Mouse (Mus musculus): Measurements from ENCODE around the gene Olfr70. TPM values are rescaled to one million over a fixed set of nuclear protein-coding genes. Genes with fewer than 3 reads are reported as not detected.

Gene Olfr70
- polyA plus RNA-seq (2014; fragmentation: Nextera tagmentation; extraction: Ambion mirVana) = not detected in 2 replicates

- Histone ChIP-seq H3K27me3 (ENCODE audit: control insufficient read depth, insufficient read depth, low read length) (no peaks in the 10 kb centered on the region), H3K9me3 (ENCODE audit: control insufficient read depth, low read length) (no peaks in the 10 kb centered on the region), H3K36me3 (ENCODE audit: control insufficient read depth, insufficient read depth, low read length) (no peaks in the 10 kb centered on the region), H3K27ac (ENCODE audit: low read depth, low read length) (no peak within 1 kb of the TSS), H3K9ac (ENCODE audit: low read depth, low read length) (no peak within 1 kb of the TSS), H3K4me2 (replicated peaks; ENCODE audit: low read depth, low read length) (no peak within 1 kb of the TSS), H3K4me3 (ENCODE audit: low read depth, low read length) (no peak within 1 kb of the TSS), H3K4me1 (replicated peaks; ENCODE audit: control insufficient read depth, insufficient read depth, low read length) (no peaks in the 10 kb centered on the region)
- 83% methylated on average over 6 of the region's 6 CpGs for WGBS
- DNase-seq (ENCODE audit: low spot score) = no peak
- ATAC-seq (ENCODE audit: low FRiP score) = no peak
Measured at GRCm38 (mm10) chr4:43700707-43701106, at the start of gene Olfr70. Gene Olfr70, minus strand, starts transcription at chr4:43700807.

GRCm38 (mm10) chr4:43745187-43745586 lies 44.6 kb upstream of the Olfr70 start:
- Histone ChIP-seq H3K9me3 (ENCODE audit: control insufficient read depth, low read length) (no peaks in the 10 kb centered on the region), H3K4me3 (ENCODE audit: low read depth, low read length) (no peak overlapping the region), H3K4me2 (replicated peaks; ENCODE audit: low read depth, low read length) (no peak overlapping the region), H3K27me3 (ENCODE audit: control insufficient read depth, insufficient read depth, low read length) (no peaks in the 10 kb centered on the region), H3K36me3 (ENCODE audit: control insufficient read depth, insufficient read depth, low read length) (no peaks in the 10 kb centered on the region), H3K4me1 (replicated peaks; ENCODE audit: control insufficient read depth, insufficient read depth, low read length) (no peaks in the 10 kb centered on the region), H3K9ac (ENCODE audit: low read depth, low read length) (no peak overlapping the region), H3K27ac (ENCODE audit: low read depth, low read length) (no peak overlapping the region)
- DNase-seq (ENCODE audit: low spot score) (peak; percentile 61), ATAC-seq (ENCODE audit: low FRiP score) (no peak)
- WGBS = 23% methylated on average over 6 of the region's 6 CpGs

DNA sequence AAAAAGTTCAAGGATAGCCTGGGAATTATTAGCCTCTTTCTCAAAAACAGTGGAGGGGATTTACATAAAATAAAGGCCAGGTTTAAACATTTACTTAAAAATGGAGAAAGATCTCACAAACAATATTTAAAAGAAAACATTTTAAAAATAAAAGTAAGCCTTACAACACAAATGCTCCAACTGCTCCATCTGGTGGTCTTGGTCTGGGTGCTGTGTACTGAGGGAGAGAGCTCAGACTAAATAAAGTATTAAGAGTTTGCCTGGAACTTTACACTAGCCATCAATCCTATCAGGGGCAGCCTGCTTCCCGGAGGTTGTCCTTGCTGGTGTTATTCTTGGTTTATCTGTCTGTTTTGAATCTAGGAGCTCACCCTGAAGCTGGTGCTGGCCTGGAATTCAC lies 42.5 kb upstream of the Olfr70 start:
- WGBS = 63% methylated on average over 1 of the region's 1 CpGs
- ATAC-seq (ENCODE audit: low FRiP score) (no peak), DNase-seq (ENCODE audit: low spot score) (no peak)
- Histone ChIP-seq H3K4me1 (replicated peaks; ENCODE audit: control insufficient read depth, insufficient read depth, low read length) (no peaks in the 10 kb centered on the region), H3K9ac (ENCODE audit: low read depth, low read length) (no peak overlapping the region), H3K27me3 (ENCODE audit: control insufficient read depth, insufficient read depth, low read length) (no peaks in the 10 kb centered on the region), H3K27ac (ENCODE audit: low read depth, low read length) (no peak overlapping the region), H3K4me2 (replicated peaks; ENCODE audit: low read depth, low read length) (no peak overlapping the region), H3K4me3 (ENCODE audit: low read depth, low read length) (no peak overlapping the region), H3K9me3 (ENCODE audit: control insufficient read depth, low read length) (no peaks in the 10 kb centered on the region), H3K36me3 (ENCODE audit: control insufficient read depth, insufficient read depth, low read length) (no peaks in the 10 kb centered on the region)

- Histone ChIP-seq H3K9ac (ENCODE audit: low read depth, low read length) (no peak overlapping the region), H3K36me3 (ENCODE audit: control insufficient read depth, insufficient read depth, low read length) (no peaks in the 10 kb centered on the region), H3K4me2 (replicated peaks; ENCODE audit: low read depth, low read length) (no peak overlapping the region), H3K4me1 (replicated peaks; ENCODE audit: control insufficient read depth, insufficient read depth, low read length) (no peaks in the 10 kb centered on the region), H3K27me3 (ENCODE audit: control insufficient read depth, insufficient read depth, low read length) (no peaks in the 10 kb centered on the region), H3K9me3 (ENCODE audit: control insufficient read depth, low read length) (no peaks in the 10 kb centered on the region), H3K27ac (ENCODE audit: low read depth, low read length) (no peak overlapping the region), H3K4me3 (ENCODE audit: low read depth, low read length) (no peak overlapping the region)
- WGBS = 40% methylated on average over 4 of the region's 4 CpGs
- DNase-seq (ENCODE audit: low spot score) (no peak), ATAC-seq (ENCODE audit: low FRiP score) (no peak)
Measured at GRCm38 (mm10) chr4:43742637-43743036, 42.0 kb upstream of the Olfr70 start.

DNA sequence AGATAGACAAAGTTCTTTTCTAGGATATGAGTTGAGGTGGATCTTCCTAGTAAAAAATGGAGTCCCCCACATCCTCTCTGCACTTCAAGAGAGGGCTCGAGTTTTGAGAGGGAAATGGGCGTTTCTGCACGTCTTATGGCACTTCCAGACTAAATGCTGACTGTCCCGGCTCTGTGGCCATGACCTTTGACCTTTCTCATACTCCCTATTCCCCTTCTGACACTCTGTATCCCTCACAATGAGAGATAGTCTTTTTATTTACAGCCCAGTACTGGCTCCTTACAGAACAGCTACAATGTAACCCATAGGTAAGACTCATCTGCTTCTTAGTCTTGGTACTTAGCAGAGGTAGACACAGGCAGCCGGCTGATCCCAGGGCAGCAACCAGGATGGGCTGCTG lies 40.9 kb upstream of the Olfr70 start:
- Histone ChIP-seq H3K4me2 (replicated peaks; ENCODE audit: low read depth, low read length) (no peak overlapping the region), H3K4me1 (replicated peaks; ENCODE audit: control insufficient read depth, insufficient read depth, low read length) (no peaks in the 10 kb centered on the region), H3K27me3 (ENCODE audit: control insufficient read depth, insufficient read depth, low read length) (no peaks in the 10 kb centered on the region), H3K27ac (ENCODE audit: low read depth, low read length) (no peak overlapping the region), H3K36me3 (ENCODE audit: control insufficient read depth, insufficient read depth, low read length) (no peaks in the 10 kb centered on the region), H3K9me3 (ENCODE audit: control insufficient read depth, low read length) (no peaks in the 10 kb centered on the region), H3K9ac (ENCODE audit: low read depth, low read length) (no peak overlapping the region), H3K4me3 (ENCODE audit: low read depth, low read length) (no peak overlapping the region)
- no peak for DNase-seq (ENCODE audit: low spot score)
- no peak for ATAC-seq (ENCODE audit: low FRiP score)
- 65% methylated on average over 5 of the region's 5 CpGs for WGBS

- 79% methylated on average over 8 of the region's 8 CpGs for WGBS
Measured at GRCm38 (mm10) chr4:43738989-43739674, 38.5 kb upstream of the Olfr70 start.

GRCm38 (mm10) chr4:43737144-43737543 lies 36.5 kb upstream of the Olfr70 start:
- H3K9me3 ChIP-seq (ENCODE audit: control insufficient read depth, low read length) = no peaks in the 10 kb centered on the region
- no peaks in the 10 kb centered on the region for H3K36me3 ChIP-seq (ENCODE audit: control insufficient read depth, insufficient read depth, low read length)
- H3K4me1 ChIP-seq (replicated peaks; ENCODE audit: control insufficient read depth, insufficient read depth, low read length) = no peaks in the 10 kb centered on the region
- 58% methylated on average over 6 of the region's 6 CpGs for WGBS
- no peak overlapping the region for H3K27ac ChIP-seq (ENCODE audit: low read depth, low read length)
- no peaks in the 10 kb centered on the region for H3K27me3 ChIP-seq (ENCODE audit: control insufficient read depth, insufficient read depth, low read length)
- no peak overlapping the region for H3K4me2 ChIP-seq (replicated peaks; ENCODE audit: low read depth, low read length)
- no peak overlapping the region for H3K4me3 ChIP-seq (ENCODE audit: low read depth, low read length)
- ATAC-seq (ENCODE audit: low FRiP score) (no peak), DNase-seq (ENCODE audit: low spot score) (no peak)
- H3K9ac ChIP-seq (ENCODE audit: low read depth, low read length) = no peak overlapping the region

More at GRCm38 (mm10) chr4:43738989-43739674, 38.5 kb upstream of the Olfr70 start:
- H3K9ac ChIP-seq (ENCODE audit: low read depth, low read length) = no peak overlapping the region
- no peaks in the 10 kb centered on the region for H3K36me3 ChIP-seq (ENCODE audit: control insufficient read depth, insufficient read depth, low read length)
- no peak overlapping the region for H3K27ac ChIP-seq (ENCODE audit: low read depth, low read length)
- no peak overlapping the region for H3K4me3 ChIP-seq (ENCODE audit: low read depth, low read length)
- no peaks in the 10 kb centered on the region for H3K27me3 ChIP-seq (ENCODE audit: control insufficient read depth, insufficient read depth, low read length)
- ATAC-seq (ENCODE audit: low FRiP score) (no peak), DNase-seq (ENCODE audit: low spot score) (no peak)
- no peaks in the 10 kb centered on the region for H3K4me1 ChIP-seq (replicated peaks; ENCODE audit: control insufficient read depth, insufficient read depth, low read length)
- H3K9me3 ChIP-seq (ENCODE audit: control insufficient read depth, low read length) = no peaks in the 10 kb centered on the region
- H3K4me2 ChIP-seq (replicated peaks; ENCODE audit: low read depth, low read length) = no peak overlapping the region

- 86% methylated on average over 5 of the region's 5 CpGs for WGBS
- Histone ChIP-seq H3K4me2 (replicated peaks; ENCODE audit: low read depth, low read length) (no peak overlapping the region), H3K9me3 (ENCODE audit: control insufficient read depth, low read length) (no peaks in the 10 kb centered on the region), H3K36me3 (ENCODE audit: control insufficient read depth, insufficient read depth, low read length) (no peaks in the 10 kb centered on the region), H3K27me3 (ENCODE audit: control insufficient read depth, insufficient read depth, low read length) (no peaks in the 10 kb centered on the region), H3K4me3 (ENCODE audit: low read depth, low read length) (no peak overlapping the region), H3K27ac (ENCODE audit: low read depth, low read length) (no peak overlapping the region), H3K9ac (ENCODE audit: low read depth, low read length) (no peak overlapping the region), H3K4me1 (replicated peaks; ENCODE audit: control insufficient read depth, insufficient read depth, low read length) (no peaks in the 10 kb centered on the region)
- DNase-seq (ENCODE audit: low spot score) = no peak
- ATAC-seq (ENCODE audit: low FRiP score) = no peak
Measured at GRCm38 (mm10) chr4:43733186-43733585, 32.6 kb upstream of the Olfr70 start.

GRCm38 (mm10) chr4:43732171-43732570 lies 31.6 kb upstream of the Olfr70 start:
- H3K9ac ChIP-seq (ENCODE audit: low read depth, low read length) = no peak overlapping the region
- WGBS = 35% methylated on average over 1 of the region's 1 CpGs
- no peaks in the 10 kb centered on the region for H3K4me1 ChIP-seq (replicated peaks; ENCODE audit: control insufficient read depth, insufficient read depth, low read length)
- no peak for ATAC-seq (ENCODE audit: low FRiP score)
- no peak overlapping the region for H3K4me2 ChIP-seq (replicated peaks; ENCODE audit: low read depth, low read length)
- no peaks in the 10 kb centered on the region for H3K27me3 ChIP-seq (ENCODE audit: control insufficient read depth, insufficient read depth, low read length)
- H3K27ac ChIP-seq (ENCODE audit: low read depth, low read length) = no peak overlapping the region
- no peaks in the 10 kb centered on the region for H3K9me3 ChIP-seq (ENCODE audit: control insufficient read depth, low read length)
- H3K4me3 ChIP-seq (ENCODE audit: low read depth, low read length) = no peak overlapping the region
- no peak for DNase-seq (ENCODE audit: low spot score)
- H3K36me3 ChIP-seq (ENCODE audit: control insufficient read depth, insufficient read depth, low read length) = no peaks in the 10 kb centered on the region

Data from hindbrain, embryonic 11.5 days (tissue).